Mouse (Mus musculus) midbrain, embryonic 11.5 days (tissue): ENCODE measurements at regions not wholly inside any gene's neighbourhood (a gene's known extent, or its start where the extent isn't known, plus 50 kb on each side); places are given as distances from the start of the nearest gene placed in this dataset.

Experiments
- ATAC-seq: fragments of 200-750 bp; cut with Nextera tagmentation; 2 replicates; pipeline ENCODE4 v1.8.0; 2017; ENCODE audit warnings: moderate TSS enrichment, moderate library complexity; ENCODE audit not compliant: low FRiP score
- DNase-seq: peaks from one replicate; pipeline ENCODE4 v3.0.0; 2015; ENCODE audit warnings: low spot score; ENCODE audit errors: missing footprints
- H3K27ac ChIP-seq: fragments of 300-500 bp; sonication (generic); 2 replicates; pipeline ENCODE4 v1.5.1; 2014; ENCODE audit warnings: low read depth, low read length
- H3K27me3 ChIP-seq: fragments of 300-500 bp; sonication (generic); 2 replicates; pipeline ENCODE4 v1.6.1; 2014; ENCODE audit warnings: mild to moderate bottlenecking, low read length, moderate library complexity, mixed read lengths; ENCODE audit not compliant: control insufficient read depth, insufficient read depth
- H3K36me3 ChIP-seq: fragments of 300-500 bp; sonication (generic); 2 replicates; pipeline ENCODE4 v1.6.1; 2014; ENCODE audit warnings: mild to moderate bottlenecking, low read length, moderate library complexity, mixed read lengths; ENCODE audit not compliant: control insufficient read depth, insufficient read depth
- H3K4me1 ChIP-seq: fragments of 300-500 bp; sonication (generic); 2 replicates; pipeline ENCODE4 v1.6.1; 2014; ENCODE audit warnings: low read length; ENCODE audit not compliant: control insufficient read depth, insufficient read depth
- H3K4me2 ChIP-seq: fragments of 300-500 bp; sonication (generic); 2 replicates; pipeline ENCODE4 v1.6.1; 2014; ENCODE audit warnings: mild to moderate bottlenecking, moderate library complexity
- H3K4me3 ChIP-seq: fragments of 300-500 bp; sonication (generic); 2 replicates; pipeline ENCODE4 v1.5.1; 2014; ENCODE audit warnings: low read depth, low read length
- H3K9ac ChIP-seq: fragments of 300-500 bp; sonication (generic); 2 replicates; pipeline ENCODE4 v1.6.1; 2014; ENCODE audit warnings: low read length
- H3K9me3 ChIP-seq: fragments of 300-500 bp; sonication (generic); 2 replicates; pipeline ENCODE4 v1.6.1; 2016; ENCODE audit warnings: low read length; ENCODE audit not compliant: control insufficient read depth
- WGBS: fragments of 180-500 bp; shearing (Covaris S2); extraction: QIAGEN DNeasy Blood & Tissue Kit; methylation state at CpG from one replicate; pipeline ENCODE4 v1.1.7; 2014; 5-methylcytosine and 5-hydroxymethylcytosine counted together

- ATAC-seq (no peak), DNase-seq (peak; percentile 95)
- H3K36me3 ChIP-seq: no peaks in the 10 kb centered on the region
- peak overlapping the region; percentile 12 for H3K9ac ChIP-seq
- H3K27ac ChIP-seq: peak overlapping the region; percentile 50; the same call in 1 of the 2 replicates
- no peak overlapping the region for H3K4me3 ChIP-seq
- H3K4me1 ChIP-seq: peaks cover 43% of the 10 kb centered on the region
- H3K9me3 ChIP-seq: no peaks in the 10 kb centered on the region
- WGBS: 6% methylated on average over 9 of the region's 9 CpGs
- H3K4me2 ChIP-seq: peak overlapping the region; percentile 27
- H3K27me3 ChIP-seq: no peaks in the 10 kb centered on the region; the same call in 1 of the 2 replicates
These were observed 93.4 kb downstream of the Tmco5 start for GRCm38 (mm10) chr2:116971666-116972613.

- H3K4me1 ChIP-seq: peaks cover 49% of the 10 kb centered on the region
- no peaks in the 10 kb centered on the region; the same call in 1 of the 2 replicates for H3K27me3 ChIP-seq
- H3K27ac ChIP-seq: peak overlapping the region; percentile 50; the same call in 1 of the 2 replicates
- ATAC-seq (peak; percentile 29), DNase-seq (no peak)
- no peaks in the 10 kb centered on the region for H3K9me3 ChIP-seq
- H3K4me3 ChIP-seq: no peak overlapping the region
- H3K36me3 ChIP-seq: no peaks in the 10 kb centered on the region
- H3K9ac ChIP-seq: no peak overlapping the region; the same call in 1 of the 2 replicates
- H3K4me2 ChIP-seq: peak overlapping the region; percentile 27
- under 1% methylated on average over 6 of the region's 6 CpGs for WGBS
These were observed 94.1 kb downstream of the Tmco5 start for GRCm38 (mm10) chr2:116972614-116972985.

- Histone ChIP-seq H3K27me3 (no peaks in the 10 kb centered on the region; the same call in 1 of the 2 replicates), H3K9me3 (no peaks in the 10 kb centered on the region), H3K9ac (no peak overlapping the region), H3K4me2 (no peak overlapping the region), H3K36me3 (no peaks in the 10 kb centered on the region), H3K4me3 (no peak overlapping the region), H3K4me1 (peaks cover 58% of the 10 kb centered on the region), H3K27ac (no peak overlapping the region)
- ATAC-seq (no peak), DNase-seq (peak; percentile 87)
- 20% methylated on average over 3 of the region's 3 CpGs for WGBS
These were observed 95.0 kb downstream of the Tmco5 start for GRCm38 (mm10) chr2:116973441-116973840.

DNA sequence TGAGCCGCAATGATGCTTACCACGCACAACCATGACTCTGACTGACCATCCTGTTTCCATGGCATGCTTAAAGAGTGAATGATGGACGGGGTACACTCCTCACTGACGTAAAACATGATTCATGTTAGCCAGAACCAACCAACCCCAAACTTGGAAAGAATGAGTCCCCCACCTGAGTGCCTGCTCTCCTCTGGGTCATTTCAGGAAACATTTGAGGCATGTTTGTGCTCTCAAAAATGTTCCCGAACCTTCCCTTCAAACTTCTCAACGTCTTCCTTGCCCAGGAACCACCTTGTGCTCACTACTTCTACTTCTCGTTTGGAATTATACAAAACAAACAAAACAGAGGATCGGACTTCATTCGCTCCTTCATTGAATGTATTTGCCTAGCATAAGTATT lies 95.7 kb downstream of the Tmco5 start:
- Histone ChIP-seq H3K4me1 (peaks cover 62% of the 10 kb centered on the region), H3K36me3 (no peaks in the 10 kb centered on the region), H3K9me3 (no peaks in the 10 kb centered on the region), H3K4me3 (no peak overlapping the region), H3K9ac (no peak overlapping the region), H3K27ac (no peak overlapping the region; the same call in 1 of the 2 replicates), H3K27me3 (no peaks in the 10 kb centered on the region; the same call in 1 of the 2 replicates), H3K4me2 (no peak overlapping the region)
- 65% methylated on average over 9 of the region's 9 CpGs for WGBS
- DNase-seq: peak; percentile 83
- no peak for ATAC-seq

DNA sequence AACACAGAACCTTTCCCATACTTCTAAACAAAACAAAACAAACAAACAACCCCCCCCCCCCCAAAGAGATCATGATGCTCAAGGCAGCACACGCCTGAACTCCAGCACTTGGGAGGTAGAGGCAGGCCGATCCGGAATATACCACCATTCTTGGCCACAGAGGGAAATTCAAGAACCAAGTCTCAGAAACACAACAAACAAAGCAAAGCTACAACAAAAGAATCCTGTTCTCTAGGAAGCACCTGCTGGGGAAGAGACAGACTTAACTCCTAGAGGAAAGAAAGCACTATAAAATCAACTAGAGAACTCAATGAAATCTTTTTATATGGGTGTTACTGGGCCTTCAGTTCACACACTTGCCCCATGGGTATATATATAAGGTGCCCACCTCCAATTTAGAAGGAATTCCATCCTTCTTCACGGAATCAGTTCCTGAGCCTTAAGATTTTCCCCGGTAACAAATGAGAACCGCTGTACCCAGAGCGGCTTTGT lies 96.1 kb downstream of the Tmco5 start:
- H3K4me2 ChIP-seq: peak overlapping the region; percentile 44
- DNase-seq (peak; percentile 93), ATAC-seq (no peak)
- H3K27me3 ChIP-seq: no peaks in the 10 kb centered on the region
- H3K36me3 ChIP-seq: no peaks in the 10 kb centered on the region
- peak overlapping the region; percentile 59 for H3K9ac ChIP-seq
- peak overlapping the region; percentile 25; the same call in 1 of the 2 replicates for H3K4me3 ChIP-seq
- 8% methylated on average over 7 of the region's 7 CpGs for whole genome bisulfite sequencing
- no peaks in the 10 kb centered on the region for H3K9me3 ChIP-seq
- peak overlapping the region; percentile 96 for H3K27ac ChIP-seq
- H3K4me1 ChIP-seq: peaks cover 66% of the 10 kb centered on the region

DNA sequence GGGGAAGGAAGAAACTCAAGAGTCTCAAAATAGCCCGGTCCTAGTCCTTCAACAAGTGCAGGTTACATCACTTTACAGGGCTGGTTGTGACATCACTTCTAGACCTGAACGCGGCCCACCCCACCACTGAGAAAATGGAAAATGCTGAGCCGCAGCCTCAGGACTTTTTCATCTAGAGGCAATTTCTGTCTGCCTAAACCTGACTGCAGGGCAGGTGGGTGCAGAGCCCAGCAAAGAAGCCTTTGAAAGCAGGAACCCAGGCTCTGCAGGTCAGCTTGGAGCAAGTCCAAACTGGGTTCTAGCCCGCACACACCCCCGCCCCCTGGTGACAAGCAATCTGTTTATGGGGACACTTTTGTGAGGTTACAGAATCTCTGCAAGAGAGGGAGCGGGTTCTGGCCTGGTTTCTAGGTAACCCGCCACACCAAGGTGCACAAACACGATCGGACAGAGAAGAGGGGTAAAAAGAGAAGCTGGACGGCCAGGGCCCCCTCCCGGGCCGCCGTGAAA lies 96.7 kb downstream of the Tmco5 start:
- no peaks in the 10 kb centered on the region for H3K9me3 ChIP-seq
- DNase-seq (peak; percentile 98), ATAC-seq (no peak)
- H3K4me2 ChIP-seq: peak overlapping the region; percentile 44
- no peaks in the 10 kb centered on the region for H3K36me3 ChIP-seq
- peak overlapping the region; percentile 25 for H3K4me3 ChIP-seq
- H3K9ac ChIP-seq: peak overlapping the region; percentile 59
- H3K27me3 ChIP-seq: no peaks in the 10 kb centered on the region
- H3K27ac ChIP-seq: peak overlapping the region; percentile 96
- 1% methylated on average over 14 of the region's 14 CpGs for WGBS
- peaks cover 71% of the 10 kb centered on the region for H3K4me1 ChIP-seq

GRCm38 (mm10) chr2:116975601-116976431 lies 97.3 kb downstream of the Tmco5 start:
- H3K4me1 ChIP-seq: peaks cover 77% of the 10 kb centered on the region
- peak overlapping the region; percentile 25 for H3K4me3 ChIP-seq
- H3K4me2 ChIP-seq: peak overlapping the region; percentile 44
- DNase-seq (peak; percentile 98), ATAC-seq (peak; percentile 95)
- H3K27me3 ChIP-seq: no peaks in the 10 kb centered on the region
- under 1% methylated on average over 52 of the region's 54 CpGs for WGBS
- H3K36me3 ChIP-seq: no peaks in the 10 kb centered on the region
- H3K9ac ChIP-seq: peak overlapping the region; percentile 59
- H3K9me3 ChIP-seq: no peaks in the 10 kb centered on the region
- H3K27ac ChIP-seq: peak overlapping the region; percentile 96

DNA sequence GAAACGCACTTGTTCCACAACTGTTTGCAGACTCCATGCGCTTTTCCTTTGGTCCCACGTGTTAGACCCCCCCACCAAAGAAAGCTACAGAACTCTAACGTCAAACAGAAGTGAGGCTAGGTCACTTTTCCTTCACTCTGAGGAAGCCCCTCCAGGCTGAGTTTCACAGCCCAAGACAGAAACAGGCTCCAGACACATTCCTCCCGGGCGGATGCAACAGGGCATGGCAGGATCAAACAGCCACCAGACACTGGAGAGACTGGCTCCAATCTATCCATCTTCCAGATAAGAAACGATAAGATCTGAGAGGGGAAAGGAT lies 97.9 kb downstream of the Tmco5 start:
- under 1% methylated on average over 7 of the region's 7 CpGs for WGBS
- H3K27ac ChIP-seq: peak overlapping the region; percentile 96
- no peaks in the 10 kb centered on the region for H3K9me3 ChIP-seq
- no peak for ATAC-seq
- H3K27me3 ChIP-seq: no peaks in the 10 kb centered on the region
- DNase-seq: peak; percentile 96
- H3K4me2 ChIP-seq: peak overlapping the region; percentile 44
- H3K4me3 ChIP-seq: peak overlapping the region; percentile 25
- H3K4me1 ChIP-seq: peaks cover 77% of the 10 kb centered on the region
- no peaks in the 10 kb centered on the region for H3K36me3 ChIP-seq
- H3K9ac ChIP-seq: peak overlapping the region; percentile 59
